Mouse (Mus musculus) thymus, postnatal 25 days (tissue): ENCODE measurements around the gene Plpp2.

ENCODE experiments used
- DNase-seq: peaks from one replicate; pipeline ENCODE4 v3.0.0; 2022

Plpp2 gene

DNA sequence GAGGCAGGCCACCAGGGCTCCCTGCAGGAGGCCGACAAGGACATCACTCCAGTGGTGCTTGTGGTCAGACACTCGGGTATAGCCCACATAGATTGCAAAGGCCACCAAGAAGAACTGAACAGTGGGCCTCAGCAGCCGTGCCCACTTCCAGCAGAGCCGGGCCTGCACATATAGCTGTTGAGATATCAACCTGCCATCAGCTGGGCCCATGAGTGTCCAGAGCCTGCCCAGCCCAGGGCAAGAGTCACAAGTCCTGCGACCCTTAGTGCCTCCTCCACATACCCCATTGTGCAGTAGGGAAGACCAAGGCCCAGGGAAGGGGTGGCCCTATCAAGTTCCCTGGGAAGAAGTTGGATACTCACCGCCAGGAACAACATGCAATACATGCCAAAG, 6.1 kb downstream of the Plpp2 start:
- no peak for DNase-seq

- DNase-seq: no peak
These were observed 6.7 kb downstream of the Plpp2 start for GRCm38 (mm10) chr10:79526661-79527452.

DNA sequence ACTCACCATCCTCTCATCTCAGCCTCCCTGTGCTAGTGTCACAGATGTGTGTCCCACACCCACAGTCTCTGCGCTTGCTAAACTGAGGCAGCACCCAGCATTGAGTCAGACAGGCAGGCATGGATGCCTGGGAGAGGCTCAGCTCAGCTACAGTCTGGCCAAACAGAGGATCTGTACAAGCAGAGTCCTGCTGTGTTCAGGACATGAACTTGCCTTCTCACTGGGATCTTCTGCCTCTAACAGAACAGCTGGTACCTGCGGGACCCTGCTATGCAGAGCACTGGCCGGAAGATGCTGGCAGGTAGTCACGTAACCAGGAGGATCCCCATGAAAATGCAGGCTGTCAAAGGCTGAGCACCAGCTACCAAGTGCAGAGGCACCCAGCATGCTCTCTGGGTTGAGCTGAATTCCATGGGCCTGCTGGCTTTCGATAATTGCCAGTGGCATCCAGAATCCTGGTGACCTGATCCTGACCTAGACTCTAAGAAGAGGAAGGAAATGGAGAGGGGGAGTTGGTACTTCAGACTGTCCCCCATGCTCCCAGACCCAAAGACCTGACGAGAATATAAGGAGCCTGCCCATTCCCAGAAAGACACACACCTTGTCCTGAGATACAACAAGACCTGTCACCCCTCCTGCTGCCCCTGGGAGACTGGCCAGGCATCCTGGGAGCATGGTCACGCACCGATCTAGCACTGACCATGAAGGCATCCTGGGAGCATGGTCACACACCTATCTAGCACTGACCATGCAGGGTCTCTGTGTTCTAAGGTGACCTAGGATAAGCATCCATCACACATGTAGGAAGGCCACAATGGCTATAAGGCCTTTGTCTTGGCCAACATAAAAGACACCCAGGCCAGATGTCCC, 7.9 kb downstream of the Plpp2 start:
- no peak for DNase-seq

DNA sequence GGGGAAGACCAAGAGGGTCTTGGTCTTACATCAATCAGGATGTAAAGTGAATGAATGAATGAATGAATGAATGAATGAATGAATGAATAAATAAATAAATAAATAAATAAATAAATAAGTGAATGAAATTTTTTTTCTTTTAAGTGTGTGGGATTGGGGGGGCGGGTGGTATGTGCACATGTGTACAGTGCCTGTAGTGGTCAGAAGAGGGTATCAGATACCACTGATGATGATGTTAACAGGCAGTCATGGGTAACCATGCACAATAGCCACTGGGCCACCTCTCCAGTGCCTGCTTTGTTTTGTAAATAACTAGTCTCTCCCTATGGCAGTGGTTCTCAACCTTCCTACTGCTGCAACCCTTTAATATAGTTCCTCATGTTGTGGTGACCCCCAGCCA, 9.2 kb downstream of the Plpp2 start:
- DNase-seq: no peak

- no peak for DNase-seq
These were observed 26.9 kb downstream of the Plpp2 start for GRCm38 (mm10) chr10:79506709-79507108.

GRCm38 (mm10) chr10:79502830-79503644, 30.6 kb downstream of the Plpp2 start:
- DNase-seq: no peak

DNA sequence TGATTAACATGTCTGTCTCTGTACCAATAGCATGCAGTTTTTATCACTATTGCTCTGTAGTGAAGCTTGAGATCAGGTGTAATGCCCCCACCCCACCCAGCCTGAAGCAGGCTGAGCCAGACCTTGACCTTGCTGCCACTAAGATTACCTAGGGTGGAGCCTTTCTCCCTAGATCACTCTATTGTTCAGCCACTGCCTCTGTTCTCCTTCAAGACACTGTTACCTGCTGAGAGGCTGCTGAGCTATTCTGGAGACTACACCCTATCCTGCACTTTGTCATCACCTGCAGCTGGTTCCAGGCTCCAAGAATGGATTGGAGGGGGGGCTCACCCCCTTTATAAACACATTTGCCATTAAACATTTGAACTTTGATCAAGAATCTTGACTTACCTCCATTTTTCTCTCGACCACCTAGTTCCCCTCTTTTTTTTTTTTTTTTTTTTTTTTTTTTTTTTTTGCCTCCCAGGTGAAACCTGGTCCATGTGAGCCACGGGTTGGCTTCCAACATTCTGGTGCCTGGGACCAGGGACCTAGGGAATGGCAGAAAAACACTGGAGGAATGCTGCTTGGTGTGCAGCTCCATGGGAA, 36.8 kb downstream of the Plpp2 start:
- DNase-seq: no peak

- DNase-seq: no peak
These were observed 37.7 kb downstream of the Plpp2 start for GRCm38 (mm10) chr10:79495886-79496285.
